Mouse (Mus musculus) heart, embryonic 13.5 days (tissue): Measurements from ENCODE around the gene Sytl2. TPM values are rescaled to one million over a fixed set of nuclear protein-coding genes. Genes with fewer than 3 reads are reported as not detected.
A peak's percentile ranks its signal among the peaks of the same experiment; 100 is the strongest.

ENCODE experiments used
- ATAC-seq: fragments of 200-750 bp; cut with Nextera tagmentation; 2 replicates; pipeline ENCODE4 v1.8.0; 2017; ENCODE audit warnings: moderate TSS enrichment; ENCODE audit not compliant: insufficient number of reproducible peaks, low FRiP score, low TSS enrichment; ENCODE audit errors: extremely low read depth
- H3K27ac ChIP-seq: fragments of 300-500 bp; sonication (generic); replicated peaks from 2 replicates; pipeline ENCODE4 v1.5.1; 2015; ENCODE audit warnings: moderate library complexity, mild to moderate bottlenecking, inconsistent platforms
- H3K27me3 ChIP-seq: fragments of 300-500 bp; sonication (generic); replicated peaks from 2 replicates; pipeline ENCODE4 v1.6.1; 2015; ENCODE audit warnings: mild to moderate bottlenecking, inconsistent platforms
- H3K36me3 ChIP-seq: fragments of 300-500 bp; sonication (generic); 2 replicates; pipeline ENCODE4 v1.6.1; 2015; ENCODE audit warnings: mild to moderate bottlenecking, inconsistent platforms
- H3K4me1 ChIP-seq: fragments of 300-500 bp; sonication (generic); 2 replicates; pipeline ENCODE4 v1.6.1; 2015; ENCODE audit warnings: inconsistent platforms
- H3K4me2 ChIP-seq: fragments of 300-500 bp; sonication (generic); 2 replicates; pipeline ENCODE4 v1.6.1; 2015; ENCODE audit warnings: inconsistent platforms, mild to moderate bottlenecking, moderate library complexity
- H3K4me3 ChIP-seq: fragments of 300-500 bp; sonication (generic); 2 replicates; pipeline ENCODE4 v1.5.1; 2015; ENCODE audit warnings: moderate library complexity, mild to moderate bottlenecking, inconsistent platforms
- H3K9ac ChIP-seq: fragments of 300-500 bp; sonication (generic); 2 replicates; pipeline ENCODE4 v1.6.1; 2015; ENCODE audit warnings: inconsistent platforms, mild to moderate bottlenecking, moderate library complexity
- H3K9me3 ChIP-seq: fragments of 300-500 bp; sonication (generic); 2 replicates; pipeline ENCODE4 v1.6.1; 2016; ENCODE audit warnings: inconsistent platforms
- WGBS: fragments of 180-500 bp; shearing (Covaris S2); methylation state at CpG from one replicate; pipeline ENCODE4 v1.1.7; 2015; ENCODE audit warnings: mixed read lengths; 5-methylcytosine and 5-hydroxymethylcytosine counted together
- polyA plus RNA-seq: library from polyadenylated mRNA; unstranded; fragments of >200 nt; fragmentation: Nextera tagmentation; extraction: Ambion mirVana; gene quantifications from 2 replicates; pipeline ENCODE4 v1.2.1, GENCODE M21; 2015

The Sytl2 gene
- polyA plus RNA-seq = 7.8 and 7.9 TPM in 2 replicates

DNA sequence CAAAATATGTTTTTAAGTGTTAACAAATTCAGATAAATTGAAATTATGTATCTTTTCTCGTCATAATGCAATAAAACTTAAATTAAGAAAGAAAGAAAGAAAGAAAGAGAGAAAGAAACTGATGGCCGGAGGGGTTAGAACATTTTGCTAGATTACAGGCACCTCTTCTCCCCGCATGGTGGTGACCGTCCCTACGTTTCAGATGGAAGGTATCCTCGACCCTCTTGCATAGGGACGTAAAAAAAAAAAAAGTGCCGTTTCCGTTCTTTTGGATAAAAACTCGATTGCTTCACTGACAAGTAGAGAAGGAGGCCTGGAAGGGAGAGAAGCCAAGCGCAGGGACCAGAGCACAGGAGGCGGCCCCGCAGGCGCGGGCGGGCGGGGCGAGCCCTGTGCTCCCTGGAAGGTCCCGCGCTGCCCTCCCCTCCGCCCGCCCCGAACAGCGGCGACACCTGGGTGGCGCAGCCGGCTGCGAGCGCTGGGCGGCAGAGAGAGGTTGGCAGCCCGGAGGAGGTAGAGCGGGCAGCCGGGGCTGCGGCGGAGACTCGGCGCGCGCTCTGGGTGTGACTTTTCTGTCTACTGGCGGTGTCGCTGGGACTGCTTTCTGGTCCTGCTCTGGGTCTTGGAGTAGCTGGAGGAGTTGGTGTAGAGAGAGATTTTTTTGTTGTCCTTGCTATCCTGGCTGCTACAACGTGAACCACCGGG is at the start of gene Sytl2:
TSS of gene Sytl2 (plus strand) at position 311 of the 705 bp plus-strand sequence.
- Histone ChIP-seq H3K9me3 (no peaks in the 10 kb centered on the region), H3K4me1 (peaks cover 8% of the 10 kb centered on the region; the same call in 1 of the 2 replicates), H3K27me3 (peaks cover 37% of the 10 kb centered on the region), H3K4me2 (peak within 1 kb of the TSS; percentile 98), H3K4me3 (peak within 1 kb of the TSS; percentile 68), H3K27ac (no peak within 1 kb of the TSS), H3K9ac (peak within 1 kb of the TSS; percentile 82), H3K36me3 (no peaks in the 10 kb centered on the region)
- WGBS = 1% methylated on average over 43 of the region's 43 CpGs
- peak; percentile 70 for ATAC-seq

DNA sequence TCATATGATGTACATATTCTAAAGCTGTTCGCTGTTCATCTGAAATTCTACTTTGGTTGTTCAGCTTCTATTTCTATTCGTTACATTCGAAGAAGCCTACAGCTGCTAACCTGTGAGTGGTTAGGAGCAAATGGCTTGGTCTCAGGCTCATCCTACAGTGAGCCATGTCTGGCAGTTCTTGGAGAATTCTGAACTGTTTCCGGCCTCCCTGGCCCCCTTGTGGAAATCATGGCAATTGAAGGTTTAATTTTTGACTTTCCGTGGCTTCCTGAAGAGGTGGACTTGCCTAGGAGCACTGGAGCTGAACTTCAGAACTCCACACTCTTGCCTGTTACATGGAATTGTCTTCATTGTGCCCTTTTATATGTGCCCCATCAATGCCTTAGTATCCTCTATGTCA is 49.1 kb upstream of the Sytl2 start:
- Histone ChIP-seq H3K27me3 (no peaks in the 10 kb centered on the region), H3K9me3 (no peaks in the 10 kb centered on the region), H3K4me3 (no peak overlapping the region), H3K9ac (no peak overlapping the region), H3K4me1 (no peaks in the 10 kb centered on the region), H3K36me3 (no peaks in the 10 kb centered on the region), H3K27ac (no peak overlapping the region), H3K4me2 (no peak overlapping the region)
- WGBS = 55% methylated on average over 5 of the region's 5 CpGs
- no peak for ATAC-seq

DNA sequence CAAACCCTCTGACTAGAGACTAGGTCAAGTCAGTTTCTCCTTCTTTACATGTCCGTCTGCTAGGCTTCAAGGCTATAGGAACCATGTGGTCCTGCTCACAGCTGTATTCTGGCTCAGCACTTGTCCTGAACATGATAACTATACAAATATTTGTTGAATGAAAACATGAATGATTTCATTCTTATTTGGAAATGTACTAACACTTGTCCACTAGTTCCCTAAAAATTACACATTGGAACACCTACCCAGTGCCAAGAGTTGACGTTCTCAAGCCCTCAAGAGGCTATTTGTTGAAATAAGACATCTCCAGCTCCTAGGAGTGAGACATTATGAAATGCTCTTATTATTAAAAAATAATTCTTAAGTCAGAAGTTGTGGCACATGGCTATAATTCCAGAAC is 43.4 kb upstream of the Sytl2 start:
- Histone ChIP-seq H3K27ac (no peak overlapping the region), H3K9ac (no peak overlapping the region), H3K27me3 (no peaks in the 10 kb centered on the region), H3K4me2 (no peak overlapping the region), H3K9me3 (no peaks in the 10 kb centered on the region), H3K36me3 (no peaks in the 10 kb centered on the region), H3K4me3 (no peak overlapping the region), H3K4me1 (no peaks in the 10 kb centered on the region)
- no peak for ATAC-seq
- 69% methylated on average over 2 of the region's 2 CpGs for WGBS

DNA sequence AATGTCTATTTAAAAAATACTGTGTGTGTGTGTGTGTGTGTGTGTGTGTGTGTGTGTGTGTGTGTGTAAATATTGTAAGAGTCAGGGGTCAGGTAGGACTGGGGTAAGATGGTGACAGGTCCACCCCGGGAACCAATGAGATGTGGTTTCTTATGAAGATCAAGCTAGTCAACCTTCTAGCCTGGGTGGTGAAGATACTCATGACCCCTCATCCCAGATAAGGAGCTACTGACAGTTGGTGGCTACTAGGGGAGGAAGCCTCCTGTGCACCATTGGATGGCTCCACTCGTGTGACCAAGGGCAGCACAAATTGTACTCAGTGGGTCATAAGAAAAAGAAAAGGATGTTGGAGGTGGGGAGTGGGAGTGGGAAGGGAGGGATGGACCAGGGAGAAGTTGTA is 42.2 kb upstream of the Sytl2 start:
- H3K27me3 ChIP-seq = no peaks in the 10 kb centered on the region
- no peaks in the 10 kb centered on the region for H3K36me3 ChIP-seq
- no peak overlapping the region for H3K9ac ChIP-seq
- no peak overlapping the region for H3K27ac ChIP-seq
- no peak; the same call in 1 of the 2 replicates for ATAC-seq
- H3K4me1 ChIP-seq = no peaks in the 10 kb centered on the region
- H3K4me2 ChIP-seq = no peak overlapping the region
- no peaks in the 10 kb centered on the region for H3K9me3 ChIP-seq
- WGBS = 72% methylated on average over 2 of the region's 2 CpGs
- no peak overlapping the region for H3K4me3 ChIP-seq

GRCm38 (mm10) chr7:90261902-90262599 is 40.0 kb upstream of the Sytl2 start:
- Histone ChIP-seq H3K36me3 (no peaks in the 10 kb centered on the region), H3K4me2 (no peak overlapping the region), H3K4me1 (peaks cover 4% of the 10 kb centered on the region; the same call in 1 of the 2 replicates), H3K9ac (no peak overlapping the region), H3K27ac (no peak overlapping the region), H3K9me3 (no peaks in the 10 kb centered on the region), H3K4me3 (no peak overlapping the region), H3K27me3 (no peaks in the 10 kb centered on the region)
- WGBS = 30% methylated on average over 7 of the region's 7 CpGs
- ATAC-seq = no peak

DNA sequence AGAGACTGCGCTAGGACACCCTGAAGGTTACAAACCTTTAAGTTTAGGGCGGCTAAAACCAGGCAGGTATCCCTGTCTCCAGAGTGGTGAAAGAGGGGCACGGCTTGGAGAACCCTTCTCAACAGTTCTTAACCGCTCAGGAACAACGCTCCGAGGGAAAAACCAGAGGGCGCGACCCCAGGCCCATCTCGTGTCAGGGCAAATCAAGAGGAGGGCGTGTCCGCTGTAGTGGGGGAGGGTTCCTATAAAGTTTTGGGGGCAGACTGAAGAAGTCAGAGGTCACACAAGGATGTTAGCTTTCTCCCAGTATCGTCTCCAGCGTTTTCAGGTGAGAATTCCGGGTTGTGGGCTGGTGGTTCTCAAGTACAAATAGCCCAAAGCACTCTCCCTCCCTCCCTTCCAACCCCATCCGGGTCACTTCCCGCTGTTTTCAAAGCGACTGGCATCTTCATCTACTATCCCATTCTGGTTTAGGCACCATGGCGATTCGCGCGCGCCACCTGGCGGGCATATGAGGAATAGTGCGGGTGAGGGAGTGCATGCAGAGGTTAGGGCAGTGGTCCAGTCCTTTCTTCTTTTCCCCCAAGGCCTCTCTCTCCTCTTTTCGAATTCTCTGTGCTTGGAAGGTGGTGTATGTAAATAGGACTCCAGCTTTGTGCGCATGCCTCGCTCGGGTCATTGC is 36.6 kb upstream of the Sytl2 start, which contains the start of gene Ccdc83:
TSS of gene Ccdc83 (minus strand) at position 489 of the 682 bp plus-strand sequence.
- ATAC-seq = no peak
- Histone ChIP-seq H3K9ac (peak within 1 kb of the TSS; percentile 77), H3K27me3 (no peaks in the 10 kb centered on the region), H3K4me2 (peak within 1 kb of the TSS; percentile 77), H3K27ac (no peak within 1 kb of the TSS), H3K9me3 (no peaks in the 10 kb centered on the region), H3K4me1 (peaks cover 4% of the 10 kb centered on the region; the same call in 1 of the 2 replicates), H3K4me3 (peak within 1 kb of the TSS; percentile 42), H3K36me3 (no peaks in the 10 kb centered on the region)
- WGBS = 5% methylated on average over 28 of the region's 28 CpGs

DNA sequence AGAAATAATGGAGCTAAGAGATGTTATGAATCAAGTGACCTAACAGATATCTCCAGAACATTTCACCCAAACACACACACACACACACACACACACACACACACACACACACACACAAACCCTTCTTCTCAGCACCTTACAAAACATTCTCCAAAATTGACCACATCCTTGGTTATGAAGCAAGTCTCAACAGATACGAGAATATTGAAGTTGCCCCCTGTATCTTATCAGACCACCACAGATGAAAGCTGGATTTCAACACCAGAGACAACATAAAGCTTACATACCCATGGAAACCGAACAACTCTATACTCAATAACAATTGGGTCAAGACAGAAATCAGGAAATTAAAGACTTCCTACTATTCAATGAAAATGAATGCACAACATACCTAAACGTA is 31.9 kb upstream of the Sytl2 start:
- no peak overlapping the region for H3K9ac ChIP-seq
- H3K36me3 ChIP-seq = no peaks in the 10 kb centered on the region
- H3K4me3 ChIP-seq = no peak overlapping the region
- H3K4me1 ChIP-seq = peaks cover 4% of the 10 kb centered on the region; the same call in 1 of the 2 replicates
- H3K9me3 ChIP-seq = peaks cover 3% of the 10 kb centered on the region; the same call in 1 of the 2 replicates
- ATAC-seq = no peak
- no peak overlapping the region for H3K27ac ChIP-seq
- no peaks in the 10 kb centered on the region for H3K27me3 ChIP-seq
- H3K4me2 ChIP-seq = no peak overlapping the region
- 57% methylated on average over 3 of the region's 3 CpGs for WGBS

GRCm38 (mm10) chr7:90274561-90275100 is 27.4 kb upstream of the Sytl2 start:
- 53% methylated on average over 11 of the region's 11 CpGs for WGBS
- H3K27me3 ChIP-seq = no peaks in the 10 kb centered on the region
- H3K4me3 ChIP-seq = no peak overlapping the region
- no peak overlapping the region for H3K4me2 ChIP-seq
- H3K9ac ChIP-seq = no peak overlapping the region
- ATAC-seq = no peak
- H3K36me3 ChIP-seq = no peaks in the 10 kb centered on the region
- H3K4me1 ChIP-seq = no peaks in the 10 kb centered on the region
- H3K27ac ChIP-seq = no peak overlapping the region
- peaks cover 3% of the 10 kb centered on the region; the same call in 1 of the 2 replicates for H3K9me3 ChIP-seq

- no peak for ATAC-seq
- H3K27me3 ChIP-seq = no peaks in the 10 kb centered on the region
- H3K4me1 ChIP-seq = no peaks in the 10 kb centered on the region
- H3K9ac ChIP-seq = no peak overlapping the region
- 63% methylated on average over 3 of the region's 3 CpGs for WGBS
- no peaks in the 10 kb centered on the region for H3K36me3 ChIP-seq
- H3K4me2 ChIP-seq = no peak overlapping the region
- no peak overlapping the region for H3K27ac ChIP-seq
- H3K9me3 ChIP-seq = no peaks in the 10 kb centered on the region
- no peak overlapping the region for H3K4me3 ChIP-seq
Measured at GRCm38 (mm10) chr7:90277246-90277645, 24.8 kb upstream of the Sytl2 start.

- Histone ChIP-seq H3K27me3 (no peaks in the 10 kb centered on the region), H3K36me3 (no peaks in the 10 kb centered on the region), H3K4me2 (no peak overlapping the region), H3K4me3 (no peak overlapping the region), H3K9me3 (no peaks in the 10 kb centered on the region), H3K9ac (no peak overlapping the region), H3K4me1 (no peaks in the 10 kb centered on the region), H3K27ac (no peak overlapping the region)
- no peak for ATAC-seq
- WGBS = 72% methylated on average over 4 of the region's 4 CpGs
Measured at GRCm38 (mm10) chr7:90277769-90278168, 24.3 kb upstream of the Sytl2 start.

DNA sequence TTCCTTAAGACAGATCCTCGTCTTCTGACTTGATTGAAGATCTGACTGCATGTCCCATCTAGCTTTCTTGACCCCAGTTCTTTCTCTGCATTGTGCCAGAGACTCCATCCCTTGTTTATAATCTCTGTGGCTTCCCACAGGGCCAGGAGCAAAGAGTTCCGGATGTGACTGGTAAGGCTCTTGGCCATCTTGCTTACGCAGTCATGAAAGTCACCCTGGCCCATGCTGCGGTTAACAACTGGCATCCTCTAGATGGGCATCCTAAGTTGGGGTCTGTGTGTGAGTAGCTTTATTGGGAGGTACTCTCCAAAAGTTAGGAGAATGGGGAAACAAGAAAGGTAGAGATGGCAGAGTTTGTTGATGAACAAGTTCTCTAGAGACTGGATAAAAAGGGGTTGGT is 22.9 kb upstream of the Sytl2 start:
- 82% methylated on average over 4 of the region's 4 CpGs for WGBS
- Histone ChIP-seq H3K36me3 (no peaks in the 10 kb centered on the region), H3K9ac (no peak overlapping the region), H3K4me2 (no peak overlapping the region), H3K4me3 (no peak overlapping the region), H3K27ac (no peak overlapping the region), H3K9me3 (no peaks in the 10 kb centered on the region), H3K4me1 (no peaks in the 10 kb centered on the region), H3K27me3 (no peaks in the 10 kb centered on the region)
- ATAC-seq = no peak
